Mouse (Mus musculus) ZHBTc4 (cell line): ENCODE measurements at regions not wholly inside any gene's neighbourhood (a gene's known extent, or its start where the extent isn't known, plus 50 kb on each side); places are given as distances from the start of the nearest gene placed in this dataset.
A peak's percentile ranks its signal among the peaks of the same experiment; 100 is the strongest.

Source experiments
- DNase-seq: peaks from one replicate; pipeline ENCODE4 v3.0.0-alpha.2; 2011; ENCODE audit warnings: low read depth, low spot score

- DNase-seq, result no peak
These were observed 193.5 kb downstream of the Fndc1 start for GRCm38 (mm10) chr17:7633382-7634290.

- DNase-seq, result no peak
These were observed 201.4 kb downstream of the Fndc1 start for GRCm38 (mm10) chr17:7625746-7626145.

DNA sequence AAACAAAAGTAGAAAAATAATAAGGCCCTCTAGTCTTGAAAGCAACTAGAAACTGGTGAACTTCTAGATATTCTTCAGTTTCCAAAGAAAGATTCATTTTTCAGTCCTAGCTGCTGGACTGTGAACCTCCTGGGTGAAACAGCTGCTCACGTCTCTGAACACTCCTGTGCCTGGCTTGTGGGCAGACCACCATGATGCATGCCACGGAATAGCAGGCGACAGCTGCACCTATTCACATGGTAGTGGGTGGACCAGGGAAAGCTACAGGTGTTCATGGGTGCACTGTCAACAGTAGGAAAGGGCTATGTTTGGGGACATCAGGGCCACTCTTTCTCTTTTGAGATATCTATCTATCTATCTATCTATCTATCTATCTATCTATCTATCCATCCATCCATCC, 203.7 kb downstream of the Fndc1 start:
- no peak for DNase-seq

DNA sequence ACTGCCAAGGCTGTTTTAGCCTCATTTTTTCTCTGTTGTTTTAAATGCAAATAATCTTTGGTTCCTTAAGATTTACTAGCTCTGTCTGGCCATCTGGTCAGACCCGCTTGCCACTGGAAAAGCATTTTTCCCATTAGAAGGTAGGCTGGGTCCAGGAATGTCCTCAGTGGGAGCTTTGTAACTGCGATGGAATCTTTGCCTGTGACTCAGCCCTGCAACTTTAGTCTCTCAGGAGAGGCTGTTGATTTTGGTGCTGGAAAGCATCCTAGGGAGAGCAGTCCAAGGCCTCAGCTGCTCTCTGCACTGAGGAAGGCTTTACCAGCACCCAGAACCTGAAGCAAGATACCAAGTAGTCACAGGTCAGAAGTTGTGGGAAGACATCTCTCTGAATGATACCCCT, 205.8 kb downstream of the Fndc1 start:
- DNase-seq, result no peak

DNA sequence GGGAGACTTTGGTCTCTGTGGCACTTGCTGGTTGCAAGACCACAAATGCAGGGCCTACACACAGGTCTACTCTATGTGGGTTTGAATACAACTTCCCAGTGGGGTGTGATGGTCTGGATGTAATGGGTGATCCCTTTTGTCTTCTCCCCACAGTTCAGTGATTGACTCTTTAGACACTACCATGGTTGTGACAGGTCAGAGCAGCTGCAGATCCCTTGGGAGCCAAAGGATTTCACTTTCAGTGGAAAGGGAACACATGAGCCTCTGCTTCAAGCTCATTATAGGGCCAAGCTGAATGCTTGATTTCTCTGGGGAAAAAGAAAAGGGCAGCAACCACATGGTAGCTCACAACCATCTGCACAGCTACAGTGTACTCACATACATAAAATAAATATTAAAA, 206.9 kb downstream of the Fndc1 start:
- DNase-seq, result no peak

- no peak for DNase-seq
These were observed 207.5 kb downstream of the Fndc1 start for GRCm38 (mm10) chr17:7619641-7620040.

DNA sequence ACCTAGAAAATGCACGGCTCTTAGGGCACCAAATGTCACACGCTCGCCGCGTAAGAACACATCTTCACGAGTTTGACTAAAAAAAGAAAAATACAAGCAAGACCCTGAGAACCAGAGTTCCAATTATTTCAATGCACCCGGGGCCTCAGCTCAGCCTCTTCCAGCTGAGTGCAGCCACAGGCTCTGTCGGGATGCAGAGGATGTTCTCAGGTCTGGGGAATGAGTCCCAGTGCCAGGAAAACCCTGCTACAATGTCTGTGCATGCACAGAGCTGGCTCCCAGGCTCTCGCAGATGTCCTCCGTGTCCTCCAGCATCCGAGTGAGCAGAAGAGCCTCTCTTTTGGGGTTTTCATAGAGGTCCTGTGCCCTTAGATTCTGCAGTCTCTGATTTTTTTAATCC, 219.1 kb downstream of the Fndc1 start:
- no peak for DNase-seq

- no peak for DNase-seq
These were observed 219.7 kb downstream of the Fndc1 start for GRCm38 (mm10) chr17:7607431-7607830.

GRCm38 (mm10) chr17:7604813-7605504, 219.7 kb upstream of the Unc93a2 start:
- DNase-seq, result no peak

DNA sequence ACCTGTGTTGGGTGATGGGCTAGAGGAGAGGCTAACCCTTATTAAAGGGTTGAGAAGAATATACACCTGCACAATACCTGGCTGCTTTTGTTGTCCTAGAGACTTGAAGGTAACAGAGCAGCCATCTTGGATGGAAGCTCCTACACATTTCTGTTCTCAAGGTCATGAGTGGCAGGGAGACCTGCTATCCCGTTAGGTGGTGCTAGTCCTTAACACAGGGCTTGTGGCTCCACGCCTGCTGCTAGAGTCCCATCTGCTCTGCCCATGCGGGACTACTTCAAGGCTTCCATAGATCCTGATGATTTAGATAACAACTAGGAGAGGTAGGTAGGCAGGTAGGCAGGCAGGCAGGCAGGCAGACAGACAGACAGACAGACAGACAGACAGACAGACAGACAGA, 218.8 kb upstream of the Unc93a2 start:
- no peak for DNase-seq

DNA sequence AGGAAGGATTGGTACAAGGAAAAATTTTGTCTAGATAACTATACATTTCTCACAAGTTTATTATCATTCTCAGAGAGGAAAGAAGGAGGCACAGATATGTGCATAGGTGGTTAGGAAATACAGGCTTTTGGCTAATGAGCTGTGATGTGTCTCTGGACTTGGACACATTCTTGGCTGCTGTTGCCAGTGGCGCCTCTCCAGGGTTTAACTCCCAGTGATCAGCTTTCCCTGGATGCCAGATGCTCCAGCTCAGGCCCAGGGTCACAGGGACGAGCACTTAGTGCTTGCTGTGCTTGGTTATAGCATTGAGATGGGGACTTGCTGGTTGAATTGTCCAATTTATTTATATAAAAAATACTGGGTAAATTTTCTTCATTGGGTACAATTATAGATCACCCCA, 215.3 kb upstream of the Unc93a2 start:
- DNase-seq, result no peak

- DNase-seq, result no peak
These were observed 212.2 kb upstream of the Unc93a2 start for GRCm38 (mm10) chr17:7597481-7597880.

- no peak for DNase-seq
These were observed 209.5 kb upstream of the Unc93a2 start for GRCm38 (mm10) chr17:7594801-7595200.

GRCm38 (mm10) chr17:7592491-7592890, 207.2 kb upstream of the Unc93a2 start:
- no peak for DNase-seq

DNA sequence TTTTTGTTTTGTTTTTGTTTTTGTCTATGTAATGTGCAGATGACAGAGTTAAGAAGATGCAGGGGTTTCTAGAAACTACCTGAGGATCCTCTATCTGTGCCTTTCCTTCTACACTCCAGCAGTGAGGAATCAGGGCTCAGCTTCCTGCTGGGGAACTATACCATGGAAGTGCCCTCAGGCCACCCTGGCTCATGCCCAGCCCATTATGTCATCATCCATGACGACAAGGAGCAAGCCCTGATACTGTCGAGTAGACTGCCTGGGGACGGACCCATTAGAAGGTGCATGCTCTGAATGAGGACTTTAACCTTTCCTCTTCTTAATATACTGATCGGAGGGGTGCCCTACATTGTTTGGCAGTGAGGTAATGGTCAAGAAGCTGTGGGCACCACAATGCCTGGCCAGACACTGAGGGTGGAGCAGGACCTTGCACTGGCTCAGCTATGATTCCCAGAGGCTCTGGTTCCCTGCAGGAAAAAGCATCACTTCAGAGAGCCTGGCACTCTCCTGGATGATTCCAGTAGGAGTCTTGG, 197.7 kb upstream of the Unc93a2 start:
- DNase-seq, result no peak

- DNase-seq, result no peak
These were observed 193.8 kb upstream of the Unc93a2 start for GRCm38 (mm10) chr17:7579031-7579430.

- DNase-seq, result no peak
These were observed 192.7 kb upstream of the Unc93a2 start for GRCm38 (mm10) chr17:7578003-7578402.

DNA sequence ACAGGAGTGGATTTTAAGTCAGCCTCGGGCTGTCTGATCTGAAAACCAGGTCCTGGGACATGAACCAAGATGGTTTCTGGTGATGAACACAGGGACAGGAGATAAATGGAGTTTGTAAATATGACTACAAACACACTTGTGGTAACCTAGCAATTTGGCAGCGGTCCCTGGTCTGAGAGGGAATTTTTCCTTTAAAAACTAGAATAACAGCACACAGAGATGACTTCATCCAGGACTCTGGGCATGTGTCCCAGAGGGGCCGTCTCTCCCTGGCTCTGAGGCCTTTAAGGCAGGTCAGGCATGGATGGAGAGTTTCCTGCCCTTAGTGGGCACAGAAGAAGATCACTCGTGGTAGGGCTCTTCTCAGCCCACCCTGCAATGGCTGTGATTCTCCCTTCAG, 192.0 kb upstream of the Unc93a2 start:
- DNase-seq, result no peak

DNA sequence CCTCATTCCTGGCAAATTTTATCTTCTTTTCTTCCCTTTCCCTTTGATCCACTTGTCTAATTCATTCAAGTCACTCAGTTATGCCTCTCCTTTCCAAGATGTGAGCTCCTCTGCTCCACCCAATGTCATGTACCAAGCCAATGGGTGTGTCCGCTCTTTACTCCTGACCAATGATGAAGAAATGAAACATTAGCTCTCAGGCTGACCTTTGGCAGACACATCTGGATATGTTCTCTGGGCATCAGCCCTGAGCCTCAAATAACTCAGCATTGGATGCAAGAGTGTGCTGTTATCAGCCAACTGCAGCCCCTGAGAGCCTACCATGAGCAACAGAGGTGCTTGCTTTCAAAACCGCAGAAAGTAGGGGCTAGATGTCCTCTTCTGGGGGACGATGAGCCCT, 186.2 kb upstream of the Unc93a2 start:
- no peak for DNase-seq

DNA sequence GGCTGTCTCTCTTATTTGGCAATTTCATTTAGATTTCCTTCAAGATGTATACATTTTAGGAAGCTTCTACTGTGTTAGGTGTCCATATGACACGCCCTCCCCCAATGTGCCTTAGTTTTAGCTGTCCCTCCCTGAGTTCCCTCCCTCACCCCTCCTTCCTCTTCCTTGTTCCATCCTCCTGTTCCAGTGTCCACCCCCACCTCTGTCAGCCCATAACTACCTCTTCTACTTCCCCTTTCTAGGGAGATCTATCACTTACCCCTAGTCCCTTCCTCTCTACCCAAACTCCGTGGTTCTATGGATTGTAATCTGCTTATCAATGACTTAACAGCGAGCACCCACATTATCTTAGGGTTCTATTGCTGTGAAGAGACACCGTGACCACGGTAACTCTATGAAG, 183.2 kb upstream of the Unc93a2 start:
- no peak for DNase-seq

DNA sequence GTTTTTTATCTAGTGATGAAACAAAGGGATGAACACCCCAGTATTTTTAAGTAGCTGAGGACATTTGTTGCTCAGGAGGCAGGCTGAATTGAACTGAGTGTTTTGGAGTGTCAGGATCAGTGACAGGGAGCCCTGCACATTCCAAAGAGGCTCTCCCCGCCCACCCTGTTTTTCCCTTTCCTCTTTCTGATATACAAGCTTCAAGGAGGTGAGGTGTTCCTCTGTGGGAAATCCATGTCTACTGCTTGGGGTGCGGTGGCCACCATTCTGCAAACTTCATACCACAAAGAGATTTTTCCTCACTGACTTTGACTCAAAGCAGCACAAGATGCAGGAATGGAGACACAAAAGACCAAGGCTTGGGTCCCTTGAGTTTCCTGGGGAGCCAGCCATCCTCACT, 180.5 kb upstream of the Unc93a2 start:
- no peak for DNase-seq

DNA sequence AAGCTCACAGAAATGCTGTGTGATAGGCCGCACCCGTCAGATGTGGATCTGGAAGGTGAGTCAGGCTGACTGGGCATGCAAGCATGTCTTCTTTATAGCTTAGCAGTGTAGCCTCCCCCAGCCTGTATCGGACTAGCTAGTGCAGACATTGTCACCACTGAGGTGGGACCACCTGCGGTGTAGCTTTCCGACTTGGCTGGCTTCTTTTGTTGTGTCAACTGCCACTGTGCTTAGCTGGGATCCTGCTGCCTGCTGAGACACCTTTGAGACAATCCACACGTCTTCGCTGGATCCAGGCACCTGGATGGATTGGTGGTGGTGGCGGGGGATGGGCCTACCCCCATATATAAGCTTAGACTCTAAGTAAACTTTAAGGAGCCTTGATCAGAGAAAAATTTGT, 177.7 kb upstream of the Unc93a2 start:
- peak; percentile 89 for DNase-seq

- DNase-seq, result no peak
These were observed 163.2 kb upstream of the Unc93a2 start for GRCm38 (mm10) chr17:7548456-7548855.
